Mouse (Mus musculus) brain, embryonic 14.5 days (tissue): ENCODE measurements around the gene H2-M10.6.

ENCODE experiments used
- CTCF ChIP-seq: fragments of 200-500 bp; IDR thresholded peaks from 2 replicates; pipeline ENCODE4 v1.5.1; 2012; ENCODE audit warnings: inconsistent platforms, mild to moderate bottlenecking, moderate library complexity, borderline replicate concordance; ENCODE audit not compliant: insufficient read depth, insufficient read length; ENCODE audit errors: extremely low read depth
- POLR2A ChIP-seq: fragments of 200-500 bp; IDR thresholded peaks from 2 replicates; pipeline ENCODE4 v1.6.1; 2012; ENCODE audit warnings: mild to moderate bottlenecking, inconsistent platforms, borderline replicate concordance; ENCODE audit not compliant: poor library complexity, insufficient read depth, insufficient read length, severe bottlenecking; ENCODE audit errors: extremely low read depth

GRCm38 (mm10) chr17:36844286-36844719, 32.3 kb downstream of the H2-M10.6 start:
- TF ChIP-seq POLR2A (no peak), CTCF (no peak)
